ENCODE assay signal across 8 mouse cellular contexts in the genomic region with DNA sequence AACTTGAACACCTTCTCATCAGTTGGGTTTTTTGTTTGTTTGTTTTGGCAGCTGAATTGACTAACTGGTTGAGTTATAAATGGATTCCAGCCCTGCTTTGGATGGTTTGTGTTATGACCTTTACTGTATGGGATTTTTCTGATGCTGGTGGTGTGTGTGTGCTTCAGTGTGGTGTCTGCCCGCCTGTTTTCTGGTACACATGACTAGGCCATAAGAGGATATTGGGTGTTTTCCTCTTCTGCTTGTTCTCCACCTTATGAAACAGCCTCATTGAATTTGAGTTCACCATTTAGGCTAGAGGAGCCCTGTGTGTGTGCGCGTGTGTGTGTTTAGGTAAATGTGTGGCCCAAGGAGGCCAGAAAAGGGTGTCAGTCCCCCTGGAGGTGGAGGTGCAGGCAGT. TPM values are rescaled to one million over a fixed set of nuclear protein-coding genes. Genes with fewer than 3 reads are reported as not detected.
DNase-seq lines count a peak whose midpoint lies in the region; ATAC-seq and TF ChIP-seq lines count a peak whose summit lies in the region.

No protein-coding gene starts in this region.

- no peak for TF ChIP-seq POLR2A in lung, adult 2 months (IDR thresholded peaks at IDR 0.05; ENCODE audit: borderline replicate concordance, extremely low read depth, low read depth, low read length)
- no peak for TF ChIP-seq POLR2A in bone marrow, adult 2 months (IDR thresholded peaks at IDR 0.05; ENCODE audit: borderline replicate concordance, control insufficient read depth, low read depth, low read length)

- H3K4me1 ChIP-seq in lung, adult 2 months (ENCODE audit: control insufficient read depth, insufficient read depth, low read length), result peaks cover 7% of the 10 kb centered on the region; the same call in 1 of the 2 replicates
- H3K4me1 ChIP-seq in bone marrow, adult 2 months (ENCODE audit: control insufficient read depth, insufficient read depth, low read length), result no peaks in the 10 kb centered on the region
- no peaks in the 10 kb centered on the region for H3K4me1 ChIP-seq in hindbrain, postnatal 0 days (ENCODE audit: insufficient read depth, low read length)

- H3K36me3 ChIP-seq in hindbrain, postnatal 0 days (ENCODE audit: insufficient read depth, low read length), result no peaks in the 10 kb centered on the region

- 39% methylated on average over 3 of the region's 3 CpGs for WGBS in lung, adult 2 months
- WGBS in bone marrow, adult 2 months, result 60% methylated on average over 3 of the region's 3 CpGs
- 62% methylated on average over 3 of the region's 3 CpGs for WGBS in hindbrain, postnatal 0 days

- no peaks in the 10 kb centered on the region for H3K9me3 ChIP-seq in hindbrain, postnatal 0 days (ENCODE audit: low read length)

- no peak for DNase-seq in lung, adult 2 months
- DNase-seq in lung, postnatal 36 days, result no peak
- DNase-seq in hindbrain, postnatal 0 days (ENCODE audit: low spot score), result no peak
- DNase-seq in naive thymus-derived CD4-positive, alpha-beta T cell, adult 2 months (ENCODE audit: low read depth), result peak; percentile 13
- DNase-seq in frontal cortex, adult 2 months (ENCODE audit: extremely low spot score in 1 of 2, low spot score in 1 of 2), result no peak
- DNase-seq in layer of hippocampus, adult 9-11 months, result no peak

- H3K27ac ChIP-seq in bone marrow, adult 2 months (ENCODE audit: control insufficient read depth, insufficient read depth, low read depth, low read length, poor library complexity), result no peak overlapping the region
- no peak overlapping the region for H3K27ac ChIP-seq in hindbrain, postnatal 0 days

- no peak for TF ChIP-seq CTCF in lung, adult 2 months (IDR thresholded peaks at IDR 0.05; ENCODE audit: insufficient read depth, low read length)
- TF ChIP-seq CTCF in bone marrow, adult 2 months (IDR thresholded peaks at IDR 0.05; ENCODE audit: control insufficient read depth, insufficient read depth, low read length), result no peak
- no peak for TF ChIP-seq CTCF in hindbrain, postnatal 0 days (IDR thresholded peaks at IDR 0.05; ENCODE audit: low read depth)

- H3K4me2 ChIP-seq in hindbrain, postnatal 0 days (ENCODE audit: low read depth, low read length), result peak overlapping the region; percentile 72

- ATAC-seq in hindbrain, postnatal 0 days, result no peak
- no peak for ATAC-seq in cerebellum, adult (ENCODE audit: insufficient number of reproducible peaks, low FRiP score, low TSS enrichment)

- H3K27me3 ChIP-seq in hindbrain, postnatal 0 days (ENCODE audit: insufficient read depth, low read length), result no peaks in the 10 kb centered on the region

- H3K9ac ChIP-seq in hindbrain, postnatal 0 days (replicated peaks; ENCODE audit: low read length), result peak overlapping the region; percentile 99

- peak overlapping the region; percentile 97 for H3K4me3 ChIP-seq in lung, adult 2 months (replicated peaks; ENCODE audit: extremely low read depth, low read depth, low read length)
- H3K4me3 ChIP-seq in bone marrow, adult 2 months (replicated peaks; ENCODE audit: control insufficient read depth, low read depth, low read length), result peak overlapping the region; percentile 20
- peak overlapping the region; percentile 98 for H3K4me3 ChIP-seq in hindbrain, postnatal 0 days (ENCODE audit: low read length)

RNA-seq across cellular contexts. Expression of a gene that starts 1.1 kb away (rescaled TPM):
- 15.0 and 22.2 TPM in 2 replicates for polyA plus RNA-seq in lung, adult 2 months (2012; rRNA removed)
- 12.5 and 16.3 TPM in 2 replicates for polyA plus RNA-seq in bone marrow, adult 2 months (2011; ENCODE audit: insufficient read depth, insufficient read length, low replicate concordance, missing spikeins)
- 38.1 and 41.3 TPM in 2 replicates for total RNA-seq in hindbrain, postnatal 0 days (2014; rRNA removed)
- polyA plus RNA-seq in hindbrain, postnatal 0 days (2015; fragmentation: Nextera tagmentation; extraction: Ambion mirVana), result 68.2 and 73.3 TPM in 2 replicates
- 41.0 and 41.1 TPM in 2 replicates for polyA plus RNA-seq in frontal cortex, adult 2 months (2012; rRNA removed)

RNA-seq across cellular contexts. Expression of a gene that starts 2.1 kb away (rescaled TPM):
- 10.1 and 12.8 TPM in 2 replicates for polyA plus RNA-seq in lung, adult 2 months (2012; rRNA removed)
- polyA plus RNA-seq in bone marrow, adult 2 months (2011; ENCODE audit: insufficient read depth, insufficient read length, low replicate concordance, missing spikeins), result 23.5 and 29.2 TPM in 2 replicates
- 80.6 and 89.6 TPM in 2 replicates for total RNA-seq in hindbrain, postnatal 0 days (2014; rRNA removed)
- polyA plus RNA-seq in hindbrain, postnatal 0 days (2015; fragmentation: Nextera tagmentation; extraction: Ambion mirVana), result 149 and 152 TPM in 2 replicates
- polyA plus RNA-seq in frontal cortex, adult 2 months (2012; rRNA removed), result 88.4 and 93.9 TPM in 2 replicates

RNA-seq across cellular contexts. Expression of a gene that starts 12.1 kb away (rescaled TPM):
- polyA plus RNA-seq in lung, adult 2 months (2012; rRNA removed), result 26.0 and 35.2 TPM in 2 replicates
- polyA plus RNA-seq in bone marrow, adult 2 months (2011; ENCODE audit: insufficient read depth, insufficient read length, low replicate concordance, missing spikeins), result 12.1 and 17.1 TPM in 2 replicates
- 34.5 and 34.8 TPM in 2 replicates for total RNA-seq in hindbrain, postnatal 0 days (2014; rRNA removed)
- 29.4 and 29.7 TPM in 2 replicates for polyA plus RNA-seq in hindbrain, postnatal 0 days (2015; fragmentation: Nextera tagmentation; extraction: Ambion mirVana)
- 16.1 and 18.8 TPM in 2 replicates for polyA plus RNA-seq in frontal cortex, adult 2 months (2012; rRNA removed)

RNA-seq across cellular contexts. Expression of a gene that starts 12.9 kb away (rescaled TPM):
- polyA plus RNA-seq in lung, adult 2 months (2012; rRNA removed), result 0.21 and 0.49 TPM in 2 replicates
- not detected in 2 replicates for polyA plus RNA-seq in bone marrow, adult 2 months (2011; ENCODE audit: insufficient read depth, insufficient read length, low replicate concordance, missing spikeins)
- total RNA-seq in hindbrain, postnatal 0 days (2014; rRNA removed), result 1.4 TPM in 1 of 2 replicates, not detected in the other
- 1.2 and 1.6 TPM in 2 replicates for polyA plus RNA-seq in hindbrain, postnatal 0 days (2015; fragmentation: Nextera tagmentation; extraction: Ambion mirVana)
- 0.14 and 0.17 TPM in 2 replicates for polyA plus RNA-seq in frontal cortex, adult 2 months (2012; rRNA removed)

RNA-seq across cellular contexts. Expression of a gene that starts 43.4 kb away (rescaled TPM):
- 1.9 and 2.3 TPM in 2 replicates for polyA plus RNA-seq in lung, adult 2 months (2012; rRNA removed)
- 1.8 TPM in 1 of 2 replicates, not detected in the other for polyA plus RNA-seq in bone marrow, adult 2 months (2011; ENCODE audit: insufficient read depth, insufficient read length, low replicate concordance, missing spikeins)
- total RNA-seq in hindbrain, postnatal 0 days (2014; rRNA removed), result 76.3 and 99.1 TPM in 2 replicates
- 289 and 314 TPM in 2 replicates for polyA plus RNA-seq in hindbrain, postnatal 0 days (2015; fragmentation: Nextera tagmentation; extraction: Ambion mirVana)
- polyA plus RNA-seq in frontal cortex, adult 2 months (2012; rRNA removed), result 188 and 219 TPM in 2 replicates

Comparison
In these comparisons a context has a peak if more than half of its experiments do, and no peak if none do; other contexts are left out.
1. H3K4me3 ChIP-seq: peak in every context shown above with its lines; median percentile 98 in hindbrain, postnatal 0 days; 97 in lung, adult 2 months; 20 in bone marrow, adult 2 months.